Mouse (Mus musculus) embryonic facial prominence, embryonic 13.5 days (tissue): ENCODE data around the gene Eya4. TPM values are rescaled to one million over a fixed set of nuclear protein-coding genes. Genes with fewer than 3 reads are reported as not detected.

Experiments used
- ATAC-seq: fragments of 200-750 bp; cut with Nextera tagmentation; 2 replicates; pipeline ENCODE4 v1.8.0; 2017; ENCODE audit warnings: low read depth; ENCODE audit not compliant: insufficient number of reproducible peaks, insufficient read depth, low FRiP score, low TSS enrichment
- H3K27ac ChIP-seq: fragments of 300-500 bp; sonication (generic); 2 replicates; pipeline ENCODE4 v1.5.1; 2015; ENCODE audit warnings: moderate library complexity, mild to moderate bottlenecking, inconsistent platforms
- H3K27me3 ChIP-seq: fragments of 300-500 bp; sonication (generic); 2 replicates; pipeline ENCODE4 v1.6.1; 2015; ENCODE audit warnings: mild to moderate bottlenecking, inconsistent platforms
- H3K36me3 ChIP-seq: fragments of 300-500 bp; sonication (generic); 2 replicates; pipeline ENCODE4 v1.6.1; 2015; ENCODE audit warnings: mild to moderate bottlenecking, inconsistent platforms
- H3K4me1 ChIP-seq: fragments of 300-500 bp; sonication (generic); 2 replicates; pipeline ENCODE4 v1.6.1; 2015; ENCODE audit warnings: inconsistent platforms
- H3K4me2 ChIP-seq: fragments of 300-500 bp; sonication (generic); 2 replicates; pipeline ENCODE4 v1.6.1; 2015; ENCODE audit warnings: moderate library complexity, mild to moderate bottlenecking, inconsistent platforms
- H3K4me3 ChIP-seq: fragments of 300-500 bp; sonication (generic); 2 replicates; pipeline ENCODE4 v1.5.1; 2015; ENCODE audit warnings: mild to moderate bottlenecking, inconsistent platforms
- H3K9ac ChIP-seq: fragments of 300-500 bp; sonication (generic); 2 replicates; pipeline ENCODE4 v1.6.1; 2015; ENCODE audit warnings: mild to moderate bottlenecking, inconsistent platforms
- H3K9me3 ChIP-seq: fragments of 300-500 bp; sonication (generic); 2 replicates; pipeline ENCODE4 v1.6.1; 2016; ENCODE audit warnings: inconsistent platforms
- WGBS: fragments of 180-500 bp; shearing (Covaris S2); methylation state at CpG from one replicate; pipeline ENCODE4 v1.1.7; 2015; ENCODE audit warnings: mixed read lengths; 5-methylcytosine and 5-hydroxymethylcytosine counted together
- polyA plus RNA-seq: library from polyadenylated mRNA; unstranded; fragments of >200 nt; fragmentation: Nextera tagmentation; extraction: Ambion mirVana; gene quantifications from 2 replicates; pipeline ENCODE4 v1.2.1, GENCODE M21; 2015

Gene Eya4
- polyA plus RNA-seq, 1 experiment from 2014 or later = 13.1 TPM

GRCm38 (mm10) chr10:23327651-23328050 is 22.9 kb downstream of the Eya4 start:
- no peak overlapping the region for H3K9ac ChIP-seq
- no peaks in the 10 kb centered on the region for H3K9me3 ChIP-seq
- no peaks in the 10 kb centered on the region for H3K27me3 ChIP-seq
- H3K4me1 ChIP-seq = 0 out of 2 replicates have a peak, but pooled peaks cover 3% of the 10 kb centered on the region
- H3K4me2 ChIP-seq = no peak overlapping the region
- H3K36me3 ChIP-seq = no peaks in the 10 kb centered on the region
- no peak overlapping the region for H3K27ac ChIP-seq
- H3K4me3 ChIP-seq = no peak overlapping the region
- no peak for ATAC-seq
- WGBS = 86% methylated on average over 6 of the region's 6 CpGs

- Histone ChIP-seq H3K36me3 (no peaks in the 10 kb centered on the region), H3K4me2 (no peak overlapping the region), H3K4me3 (no peak overlapping the region), H3K9ac (no peak overlapping the region), H3K9me3 (no peaks in the 10 kb centered on the region), H3K27me3 (no peaks in the 10 kb centered on the region), H3K27ac (no peak overlapping the region), H3K4me1 (no peaks in the 10 kb centered on the region)
- WGBS = 80% methylated on average over 4 of the region's 4 CpGs
- no peak for ATAC-seq
Measured at GRCm38 (mm10) chr10:23322275-23322674, 28.3 kb downstream of the Eya4 start.

DNA sequence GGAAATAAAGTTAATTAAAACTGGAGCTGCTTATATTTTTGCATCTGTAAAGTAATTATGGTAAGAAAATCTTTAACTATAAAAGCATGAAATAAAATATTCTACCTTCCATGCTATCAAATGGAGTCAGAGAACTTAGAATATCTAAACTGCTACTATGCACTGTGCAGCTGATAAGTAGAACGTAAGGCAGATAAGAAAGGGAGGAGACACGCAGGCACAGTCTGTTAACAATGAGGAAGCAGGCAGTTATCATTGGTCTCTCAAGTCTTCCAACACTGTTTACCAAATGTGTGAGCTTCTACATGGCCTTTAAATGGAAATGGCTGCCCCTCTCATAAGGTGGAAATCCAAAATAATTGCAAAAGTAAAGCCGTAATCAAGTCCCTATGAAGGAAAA is 55.0 kb downstream of the Eya4 start:
- 87% methylated on average over 3 of the region's 3 CpGs for WGBS
- Histone ChIP-seq H3K9me3 (no peaks in the 10 kb centered on the region), H3K27ac (no peak overlapping the region), H3K4me3 (no peak overlapping the region), H3K9ac (no peak overlapping the region), H3K4me1 (0 out of 2 replicates have a peak, but pooled peaks cover 4% of the 10 kb centered on the region), H3K4me2 (no peak overlapping the region), H3K36me3 (no peaks in the 10 kb centered on the region), H3K27me3 (no peaks in the 10 kb centered on the region)
- no peak for ATAC-seq

DNA sequence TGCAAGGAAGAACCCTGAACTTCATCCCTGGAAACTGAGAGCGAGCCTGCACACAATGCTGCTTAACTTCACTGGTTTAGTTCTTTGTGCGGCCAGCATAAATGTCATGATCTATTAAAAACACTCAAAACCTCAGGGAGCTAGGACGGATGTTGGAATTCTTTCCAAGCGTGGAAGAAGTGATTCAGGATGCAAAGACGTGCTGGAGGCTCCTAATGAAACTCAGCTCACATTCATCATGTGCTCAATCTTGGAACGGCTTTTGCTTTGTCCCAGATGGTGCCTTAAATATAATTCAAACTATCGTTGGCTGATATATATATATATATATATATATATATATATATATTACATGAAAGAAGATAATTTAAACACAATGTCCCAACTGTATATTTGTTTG is 58.1 kb downstream of the Eya4 start:
- no peaks in the 10 kb centered on the region for H3K27me3 ChIP-seq
- H3K4me3 ChIP-seq = no peak overlapping the region
- H3K36me3 ChIP-seq = no peaks in the 10 kb centered on the region
- 42% methylated on average over 7 of the region's 7 CpGs for WGBS
- H3K9ac ChIP-seq = no peak overlapping the region
- no peaks in the 10 kb centered on the region for H3K9me3 ChIP-seq
- no peak overlapping the region for H3K4me2 ChIP-seq
- no peak for ATAC-seq
- no peak overlapping the region for H3K27ac ChIP-seq
- H3K4me1 ChIP-seq = 0 out of 2 replicates have a peak, but pooled peaks cover 4% of the 10 kb centered on the region

GRCm38 (mm10) chr10:23277371-23277770 is 73.2 kb downstream of the Eya4 start:
- Histone ChIP-seq H3K9me3 (no peaks in the 10 kb centered on the region), H3K27me3 (no peaks in the 10 kb centered on the region), H3K4me3 (no peak overlapping the region), H3K36me3 (no peaks in the 10 kb centered on the region), H3K27ac (no peak overlapping the region), H3K4me2 (no peak overlapping the region), H3K9ac (no peak overlapping the region), H3K4me1 (no peaks in the 10 kb centered on the region)
- ATAC-seq = no peak
- WGBS = 88% methylated on average over 3 of the region's 3 CpGs

DNA sequence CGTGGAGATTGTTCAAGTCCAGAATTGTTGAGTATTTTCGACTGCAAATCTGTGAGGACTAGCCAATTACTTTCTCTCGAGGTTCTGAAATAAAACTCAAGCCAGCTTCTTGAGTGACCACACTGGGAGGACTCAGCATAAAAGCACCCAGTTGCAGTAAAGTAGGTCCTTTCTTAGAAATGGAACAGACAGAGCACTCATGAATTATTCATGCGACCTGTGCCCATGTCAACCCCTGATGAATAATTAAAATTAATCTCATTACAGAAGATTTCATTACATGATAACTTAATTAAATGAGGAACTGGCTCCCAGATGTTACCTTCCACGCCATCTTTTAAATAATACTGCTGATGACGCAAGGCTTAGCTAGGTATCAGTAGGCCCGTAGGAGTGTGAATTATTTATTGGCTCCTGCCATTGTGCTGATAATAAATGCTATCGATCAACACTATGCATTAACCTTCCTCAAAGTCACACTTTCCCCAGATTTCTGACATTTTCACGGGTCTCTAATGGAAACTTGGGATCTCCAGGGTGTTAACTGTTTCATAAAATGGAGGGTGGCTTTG is 79.5 kb downstream of the Eya4 start:
- Histone ChIP-seq H3K9me3 (no peaks in the 10 kb centered on the region), H3K27me3 (no peaks in the 10 kb centered on the region), H3K4me1 (no peaks in the 10 kb centered on the region), H3K9ac (no peak overlapping the region), H3K27ac (no peak overlapping the region), H3K36me3 (no peaks in the 10 kb centered on the region), H3K4me2 (no peak overlapping the region), H3K4me3 (no peak overlapping the region)
- 69% methylated on average over 9 of the region's 9 CpGs for WGBS
- ATAC-seq = no peak

DNA sequence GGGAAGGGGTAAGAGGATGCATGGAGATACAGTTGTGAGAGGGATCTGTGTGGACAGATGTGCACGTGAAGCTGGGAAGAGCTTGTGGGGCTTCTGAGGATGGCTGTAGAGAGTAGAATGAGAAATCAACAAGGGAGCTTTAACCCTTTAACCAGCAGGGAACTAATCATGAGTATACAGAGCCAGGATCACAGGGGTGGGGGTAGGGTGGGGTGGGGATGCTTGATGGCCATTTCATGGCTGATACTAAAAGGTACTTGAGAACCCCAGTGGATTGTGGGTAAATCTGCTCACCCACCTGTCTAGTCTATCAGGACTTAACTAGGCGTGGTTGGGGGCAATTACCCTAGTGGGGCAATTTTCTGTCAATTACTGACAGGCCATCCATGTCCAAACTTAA is 80.1 kb downstream of the Eya4 start:
- Histone ChIP-seq H3K4me3 (no peak overlapping the region), H3K4me1 (no peaks in the 10 kb centered on the region), H3K27me3 (no peaks in the 10 kb centered on the region), H3K4me2 (no peak overlapping the region), H3K36me3 (no peaks in the 10 kb centered on the region), H3K27ac (no peak overlapping the region), H3K9ac (no peak overlapping the region), H3K9me3 (no peaks in the 10 kb centered on the region)
- 73% methylated on average over 2 of the region's 2 CpGs for WGBS
- ATAC-seq = no peak

- Histone ChIP-seq H3K27ac (no peak overlapping the region), H3K4me2 (no peak overlapping the region), H3K9ac (no peak overlapping the region), H3K27me3 (no peaks in the 10 kb centered on the region), H3K4me3 (no peak overlapping the region), H3K36me3 (no peaks in the 10 kb centered on the region), H3K9me3 (no peaks in the 10 kb centered on the region), H3K4me1 (no peaks in the 10 kb centered on the region)
- 59% methylated on average over 4 of the region's 4 CpGs for WGBS
- no peak for ATAC-seq
Measured at GRCm38 (mm10) chr10:23252180-23252579, 98.4 kb downstream of the Eya4 start.

DNA sequence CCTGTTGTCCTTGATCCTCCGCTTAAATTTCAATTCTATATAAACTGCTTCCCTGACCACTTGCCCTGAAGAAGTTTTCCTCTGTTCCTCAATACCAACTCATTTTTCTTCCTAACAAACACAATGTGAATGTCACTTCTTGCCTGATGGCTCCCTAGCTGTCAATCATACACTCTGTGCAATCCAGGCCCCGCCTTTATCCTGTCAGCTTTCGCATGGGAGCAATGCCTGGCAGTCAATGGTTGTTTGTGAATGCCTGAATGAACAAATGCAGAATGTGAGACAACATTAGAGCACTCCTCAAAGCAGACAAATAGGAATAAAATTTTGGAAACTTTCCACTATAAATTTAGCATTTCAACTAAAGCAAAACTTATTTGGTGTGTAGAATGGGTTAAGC is 104.1 kb downstream of the Eya4 start:
- ATAC-seq = no peak
- WGBS = 77% methylated on average over 3 of the region's 3 CpGs
- Histone ChIP-seq H3K9me3 (no peaks in the 10 kb centered on the region), H3K4me1 (no peaks in the 10 kb centered on the region), H3K4me2 (no peak overlapping the region), H3K27me3 (no peaks in the 10 kb centered on the region), H3K9ac (no peak overlapping the region), H3K4me3 (no peak overlapping the region), H3K27ac (no peak overlapping the region), H3K36me3 (no peaks in the 10 kb centered on the region)

- WGBS = 73% methylated on average over 11 of the region's 11 CpGs
- H3K4me3 ChIP-seq = no peak overlapping the region
- no peak overlapping the region for H3K4me2 ChIP-seq
- H3K4me1 ChIP-seq = peaks cover 7% of the 10 kb centered on the region; the same call in 1 of the 2 replicates
- no peak overlapping the region for H3K27ac ChIP-seq
- H3K36me3 ChIP-seq = no peaks in the 10 kb centered on the region
- no peak overlapping the region for H3K9ac ChIP-seq
- no peaks in the 10 kb centered on the region for H3K27me3 ChIP-seq
- no peak for ATAC-seq
- no peaks in the 10 kb centered on the region for H3K9me3 ChIP-seq
Measured at GRCm38 (mm10) chr10:23236918-23237317, 113.7 kb downstream of the Eya4 start.

- Histone ChIP-seq H3K27me3 (no peaks in the 10 kb centered on the region), H3K27ac (no peak overlapping the region), H3K4me3 (no peak overlapping the region), H3K9me3 (no peaks in the 10 kb centered on the region), H3K4me1 (peaks cover 7% of the 10 kb centered on the region; the same call in 1 of the 2 replicates), H3K36me3 (no peaks in the 10 kb centered on the region), H3K9ac (no peak overlapping the region), H3K4me2 (no peak overlapping the region)
- WGBS = 88% methylated on average over 4 of the region's 4 CpGs
- no peak for ATAC-seq
Measured at GRCm38 (mm10) chr10:23235405-23235804, 115.2 kb downstream of the Eya4 start.

GRCm38 (mm10) chr10:23233425-23233824 is 117.2 kb downstream of the Eya4 start:
- no peak for ATAC-seq
- 71% methylated on average over 6 of the region's 6 CpGs for WGBS

More at GRCm38 (mm10) chr10:23233425-23233824, 117.2 kb downstream of the Eya4 start:
- Histone ChIP-seq H3K4me1 (peaks cover 13% of the 10 kb centered on the region; the same call in 1 of the 2 replicates), H3K4me3 (no peak overlapping the region), H3K9ac (no peak overlapping the region), H3K27me3 (no peaks in the 10 kb centered on the region), H3K36me3 (no peaks in the 10 kb centered on the region), H3K27ac (no peak overlapping the region), H3K4me2 (no peak overlapping the region), H3K9me3 (no peaks in the 10 kb centered on the region)
